Mouse (Mus musculus) G1E (cell line): ENCODE data around the gene Scfd2. TPM values are rescaled to one million over a fixed set of nuclear protein-coding genes. Genes with fewer than 3 reads are reported as not detected.

Source experiments
- ATAC-seq: 2 replicates; pipeline ENCODE4 v1.8.0; 2016; ENCODE audit warnings: mild to moderate bottlenecking; ENCODE audit not compliant: insufficient number of reproducible peaks, poor library complexity, low FRiP score, severe bottlenecking; ENCODE audit errors: extremely low read depth
- DNase-seq: peaks from one replicate; pipeline ENCODE4 v3.0.0; 2012; ENCODE audit warnings: low spot score
- H3K27me3 ChIP-seq: 2 replicates; pipeline ENCODE4 v1.6.1; 2012; ENCODE audit warnings: mild to moderate bottlenecking, low read length, inconsistent platforms; ENCODE audit not compliant: insufficient read depth
- H3K36me3 ChIP-seq: replicated peaks from 2 replicates; pipeline ENCODE3; 2012; ENCODE audit warnings: mild to moderate bottlenecking, inconsistent platforms
- H3K4me1 ChIP-seq: 2 replicates; pipeline ENCODE4 v1.6.1; 2012; ENCODE audit warnings: low read depth, low read length, inconsistent platforms, mixed read lengths; ENCODE audit not compliant: insufficient read depth
- H3K4me3 ChIP-seq: 2 replicates; pipeline ENCODE4 v1.5.1; 2012; ENCODE audit warnings: low read depth, mild to moderate bottlenecking, inconsistent platforms, low read length, moderate library complexity, mixed read lengths
- H3K9me3 ChIP-seq: replicated peaks from 2 replicates; pipeline ENCODE4 v1.6.1; 2012; ENCODE audit warnings: inconsistent platforms
- CTCF ChIP-seq: IDR thresholded peaks from 2 replicates; pipeline ENCODE4 v1.5.1; 2012; ENCODE audit warnings: low read depth, low read length, inconsistent platforms, mixed read lengths
- GATA1 ChIP-seq: IDR thresholded peaks from 2 replicates; pipeline ENCODE4 v1.6.1; 2012; ENCODE audit warnings: borderline replicate concordance, low read length, inconsistent platforms, mixed read lengths
- GATA2 ChIP-seq: IDR thresholded peaks from 2 replicates; pipeline ENCODE4 v1.6.1; 2012; ENCODE audit warnings: low read depth, low read length, inconsistent platforms, borderline replicate concordance
- POLR2AphosphoS5 ChIP-seq: IDR thresholded peaks from 2 replicates; pipeline ENCODE4 v1.6.1; 2012; ENCODE audit warnings: low read depth, low read length, inconsistent platforms; ENCODE audit not compliant: insufficient replicate concordance
- TAL1 ChIP-seq: conservative IDR thresholded peaks from 2 replicates; pipeline ENCODE4 v1.6.1; 2012; ENCODE audit warnings: low read depth, low read length, inconsistent platforms, mixed read lengths
- polyA plus RNA-seq: library from polyadenylated mRNA; stranded (reverse); fragments of >175 nt; gene quantifications from 2 replicates; pipeline ENCODE4 v1.2.3, GENCODE M21; 2012
- total RNA-seq, 2 experiments: library from RNA; stranded (forward) in 1 of 2; stranded (reverse) in 1 of 2; fragments of 200-1000 nt in 1 of 2; fragments of >200 nt in 1 of 2; fragmentation: Nextera tagmentation in 1 of 2; gene quantifications; 2 replicates each; pipeline ENCODE4 v1.2.3; 2014 to 2017

Scfd2 gene
- total and polyA plus RNA-seq, 3 experiments = 5.1 to 12.3 (median 8.9) TPM

DNA sequence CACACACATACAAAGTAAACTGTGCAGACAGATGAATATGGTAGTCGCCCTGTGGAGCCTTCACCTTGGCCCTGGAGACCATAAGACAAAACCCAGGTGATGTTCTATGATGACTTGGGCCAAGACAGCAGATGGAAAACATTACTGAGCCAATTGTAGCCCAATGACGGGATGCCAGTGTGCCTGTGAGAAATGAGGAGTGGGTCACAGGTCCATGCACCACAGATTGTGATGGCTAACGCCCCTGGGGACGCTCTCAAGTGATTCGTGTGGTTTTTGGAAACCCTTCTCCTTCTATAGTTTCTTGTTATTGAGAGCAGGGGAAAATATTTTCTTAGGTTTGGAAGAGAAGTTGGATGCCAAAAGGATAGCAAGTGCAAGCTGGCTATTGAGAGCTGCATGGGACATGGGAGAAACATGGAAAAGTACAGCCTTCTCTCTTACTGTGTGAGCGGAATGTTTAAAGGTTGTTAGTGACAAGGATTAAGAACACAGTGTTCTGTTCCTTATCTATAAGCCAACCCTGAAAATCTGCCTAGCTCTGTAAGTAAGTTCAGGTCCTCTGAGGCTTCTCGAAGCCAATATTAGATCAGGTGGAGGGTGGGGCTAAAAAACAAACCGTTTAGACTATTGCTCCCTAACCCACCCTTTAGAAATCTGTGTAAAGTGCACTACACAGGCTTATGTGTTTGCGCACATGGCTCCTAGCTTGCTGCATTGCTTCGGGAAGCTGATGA, 210.4 kb downstream of the Scfd2 start:
- no peaks in the 10 kb centered on the region for H3K27me3 ChIP-seq
- H3K4me1 ChIP-seq = no peaks in the 10 kb centered on the region
- no peak for DNase-seq
- H3K36me3 ChIP-seq = no peaks in the 10 kb centered on the region
- H3K9me3 ChIP-seq = no peaks in the 10 kb centered on the region
- ATAC-seq = no peak
- no peak overlapping the region for H3K4me3 ChIP-seq
- no peak for TF ChIP-seq TAL1
- TF ChIP-seq GATA2 = no peak
- TF ChIP-seq CTCF = no peak
- no peak for TF ChIP-seq GATA1
- TF ChIP-seq POLR2AphosphoS5 = no peak

DNA sequence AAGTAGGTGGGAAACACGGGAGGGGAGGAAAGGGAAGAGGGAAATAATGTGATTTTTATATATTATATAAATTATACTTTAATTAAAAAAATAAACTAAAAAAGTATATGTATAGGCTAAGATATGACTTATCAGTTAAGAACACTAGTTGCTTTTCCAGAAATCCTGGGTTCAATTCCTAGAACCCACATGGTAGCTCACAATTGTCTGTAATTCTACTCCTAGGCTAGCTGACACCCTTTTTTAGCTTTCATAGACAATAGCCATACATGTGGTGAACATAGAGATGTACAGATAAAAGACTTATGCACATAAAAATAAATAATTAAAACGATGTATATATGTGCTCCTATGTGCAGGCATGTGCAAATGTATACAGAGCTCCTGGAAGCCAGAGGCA, 212.0 kb downstream of the Scfd2 start:
- Histone ChIP-seq H3K27me3 (no peaks in the 10 kb centered on the region), H3K4me3 (no peak overlapping the region), H3K9me3 (no peaks in the 10 kb centered on the region), H3K4me1 (no peaks in the 10 kb centered on the region), H3K36me3 (no peaks in the 10 kb centered on the region)
- DNase-seq (no peak), ATAC-seq (no peak)
- no peak for TF ChIP-seq TAL1
- no peak for TF ChIP-seq CTCF
- no peak for TF ChIP-seq GATA2
- no peak for TF ChIP-seq GATA1
- no peak for TF ChIP-seq POLR2AphosphoS5

DNA sequence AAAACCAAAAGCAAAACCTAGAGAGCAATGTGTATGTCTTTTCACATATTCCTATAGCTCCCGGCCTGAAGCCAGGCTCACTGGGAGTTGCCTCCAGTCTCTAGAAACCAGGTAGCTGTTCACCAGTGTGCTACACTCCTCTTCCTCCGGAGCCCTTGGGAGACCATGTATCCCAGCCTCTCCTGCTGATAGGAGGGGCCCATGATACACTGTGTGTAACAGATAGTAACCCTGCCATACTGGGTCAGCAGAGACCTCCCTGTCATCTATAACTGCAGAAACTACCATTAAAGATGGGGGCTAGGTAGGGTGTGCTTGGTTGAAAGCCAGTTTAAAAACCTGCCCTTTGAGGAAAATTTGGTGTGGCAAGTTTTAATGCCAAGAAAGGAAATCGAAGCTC, 214.4 kb downstream of the Scfd2 start:
- no peak for DNase-seq
- Histone ChIP-seq H3K4me1 (no peaks in the 10 kb centered on the region), H3K4me3 (no peak overlapping the region), H3K27me3 (no peaks in the 10 kb centered on the region), H3K9me3 (no peaks in the 10 kb centered on the region), H3K36me3 (no peaks in the 10 kb centered on the region)
- no peak for ATAC-seq
- TF ChIP-seq POLR2AphosphoS5 = no peak
- no peak for TF ChIP-seq CTCF
- TF ChIP-seq GATA2 = no peak
- TF ChIP-seq GATA1 = no peak
- TF ChIP-seq TAL1 = no peak

DNA sequence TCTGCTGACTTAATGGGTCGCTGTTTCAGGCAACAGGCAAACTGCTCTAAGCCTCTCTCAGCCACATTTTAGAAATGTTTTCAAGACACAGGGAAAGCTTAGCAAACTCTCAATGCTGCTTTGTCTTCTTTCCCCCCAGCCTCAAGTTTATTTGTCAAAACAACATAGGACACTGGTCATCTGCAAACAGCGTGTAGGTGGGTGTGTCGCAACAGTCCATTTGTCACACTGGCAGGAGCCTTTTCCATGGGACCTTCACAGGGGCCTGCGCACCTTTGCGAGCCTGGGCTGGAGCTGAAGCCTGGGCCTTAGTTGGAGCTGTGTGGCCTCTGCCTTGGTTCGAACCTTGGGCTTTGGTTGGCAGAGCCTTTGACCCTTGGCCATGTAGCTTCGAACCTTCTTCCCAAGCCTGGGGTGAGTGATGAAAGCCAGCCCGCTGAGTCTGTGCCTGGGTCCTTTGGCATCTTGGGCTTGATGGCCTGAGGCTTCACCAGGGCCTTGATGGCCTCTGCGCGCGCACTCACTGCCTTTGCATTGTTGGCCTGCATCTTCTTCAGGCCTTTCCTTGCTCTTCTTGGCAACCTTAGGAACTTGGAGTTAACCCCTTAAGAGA, 215.1 kb downstream of the Scfd2 start:
- Histone ChIP-seq H3K4me3 (no peak overlapping the region), H3K4me1 (no peaks in the 10 kb centered on the region), H3K36me3 (no peaks in the 10 kb centered on the region), H3K27me3 (no peaks in the 10 kb centered on the region), H3K9me3 (no peaks in the 10 kb centered on the region)
- DNase-seq = no peak
- ATAC-seq = no peak
- TF ChIP-seq CTCF = no peak
- TF ChIP-seq GATA1 = no peak
- TF ChIP-seq TAL1 = no peak
- no peak for TF ChIP-seq POLR2AphosphoS5
- TF ChIP-seq GATA2 = no peak

DNA sequence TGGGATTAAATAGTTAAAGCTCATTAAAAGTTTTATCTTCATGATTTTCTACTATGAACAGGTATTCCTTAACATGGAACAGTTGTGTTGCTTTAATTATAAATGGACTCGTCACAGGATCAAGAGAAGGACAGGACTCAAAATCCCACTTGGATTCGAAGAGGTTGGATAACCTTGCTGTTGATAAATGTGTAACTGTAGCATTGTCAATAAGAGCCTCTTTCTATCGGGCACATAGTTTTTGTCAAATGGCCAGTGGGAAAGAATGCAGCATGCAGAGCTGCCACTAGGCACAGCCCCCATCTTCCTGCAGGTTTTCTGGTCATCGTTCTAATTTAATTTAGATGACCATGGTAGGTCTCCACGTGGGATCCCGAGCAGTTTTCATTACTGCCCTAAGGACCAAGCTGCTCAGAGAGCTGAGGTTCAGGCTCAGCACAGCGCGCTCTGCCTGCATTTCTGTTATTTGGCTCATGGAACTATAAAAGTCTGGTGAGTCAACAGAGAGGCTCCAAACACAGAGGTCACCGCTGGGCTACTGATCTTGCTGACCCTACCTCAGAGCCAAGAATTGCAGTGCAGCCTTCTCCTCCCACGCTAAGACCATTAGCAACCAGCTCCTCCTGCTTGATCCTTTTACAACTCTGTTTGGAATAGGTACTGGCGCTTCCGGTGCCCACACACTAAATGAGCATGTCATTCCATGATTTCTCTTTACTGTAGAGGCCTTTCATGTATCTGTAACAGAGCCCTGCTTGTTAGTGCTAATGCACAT, 215.9 kb downstream of the Scfd2 start:
- no peaks in the 10 kb centered on the region for H3K9me3 ChIP-seq
- no peaks in the 10 kb centered on the region for H3K36me3 ChIP-seq
- ATAC-seq (no peak), DNase-seq (no peak)
- no peak for TF ChIP-seq POLR2AphosphoS5
- H3K4me1 ChIP-seq = no peaks in the 10 kb centered on the region
- no peak overlapping the region for H3K4me3 ChIP-seq
- no peaks in the 10 kb centered on the region for H3K27me3 ChIP-seq

DNA sequence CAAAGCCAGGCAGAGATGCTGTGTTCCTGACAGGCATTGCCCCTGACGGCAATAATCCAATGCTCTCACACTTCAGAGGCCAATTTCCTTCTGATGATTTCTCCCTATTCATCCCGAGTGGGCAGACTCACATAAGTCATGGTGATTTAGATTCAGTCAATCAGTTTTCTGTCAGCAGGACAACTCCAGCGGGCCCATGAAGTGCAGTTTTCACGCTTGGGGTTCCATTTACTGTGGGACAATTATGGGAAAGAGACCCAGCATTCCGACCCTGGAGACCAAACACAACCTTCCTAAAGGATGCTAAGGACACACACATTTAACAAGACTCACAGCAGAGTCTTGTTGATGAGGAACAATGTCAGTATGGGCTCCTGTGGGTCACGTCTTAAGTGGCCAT, 217.1 kb downstream of the Scfd2 start:
- Histone ChIP-seq H3K36me3 (no peaks in the 10 kb centered on the region), H3K9me3 (no peaks in the 10 kb centered on the region), H3K4me1 (no peaks in the 10 kb centered on the region), H3K4me3 (no peak overlapping the region), H3K27me3 (no peaks in the 10 kb centered on the region)
- no peak for DNase-seq
- no peak for ATAC-seq
- no peak for TF ChIP-seq POLR2AphosphoS5
- TF ChIP-seq TAL1 = no peak
- no peak for TF ChIP-seq GATA1
- no peak for TF ChIP-seq GATA2
- no peak for TF ChIP-seq CTCF
